Mouse (Mus musculus) stomach, embryonic 16.5 days (tissue): ENCODE measurements around the gene Apbb1. TPM values are rescaled to one million over a fixed set of nuclear protein-coding genes. Genes with fewer than 3 reads are reported as not detected.

Experiments
- ATAC-seq: fragments of 200-750 bp; cut with Nextera tagmentation; 2 replicates; pipeline ENCODE4 v1.8.0; 2017; ENCODE audit warnings: moderate number of reproducible peaks, moderate TSS enrichment; ENCODE audit not compliant: insufficient read depth, low FRiP score
- H3K27ac ChIP-seq: fragments of 300-500 bp; sonication (generic); 2 replicates; pipeline ENCODE4 v1.5.1; 2014; ENCODE audit warnings: low read length
- H3K27me3 ChIP-seq: fragments of 300-500 bp; sonication (generic); 2 replicates; pipeline ENCODE4 v1.6.1; 2014; ENCODE audit warnings: low read length, control low read depth, mixed read lengths; ENCODE audit not compliant: control insufficient read depth, insufficient read depth
- H3K36me3 ChIP-seq: fragments of 300-500 bp; sonication (generic); 2 replicates; pipeline ENCODE4 v1.6.1; 2014; ENCODE audit warnings: low read length; ENCODE audit not compliant: control insufficient read depth, insufficient read depth
- H3K4me1 ChIP-seq: fragments of 300-500 bp; sonication (generic); 2 replicates; pipeline ENCODE4 v1.6.1; 2014; ENCODE audit warnings: low read length, control low read depth, mixed read lengths; ENCODE audit not compliant: control insufficient read depth, insufficient read depth
- H3K4me2 ChIP-seq: fragments of 300-500 bp; sonication (generic); 2 replicates; pipeline ENCODE4 v1.6.1; 2014; ENCODE audit warnings: low read depth, low read length, mixed read lengths
- H3K4me3 ChIP-seq: fragments of 300-500 bp; sonication (generic); replicated peaks from 2 replicates; pipeline ENCODE4 v1.5.1; 2014; ENCODE audit warnings: mild to moderate bottlenecking, low read length
- H3K9ac ChIP-seq: fragments of 300-500 bp; sonication (generic); 2 replicates; pipeline ENCODE4 v1.6.1; 2014; ENCODE audit warnings: low read length
- H3K9me3 ChIP-seq: fragments of 300-500 bp; sonication (generic); replicated peaks from 2 replicates; pipeline ENCODE4 v1.6.1; 2016; ENCODE audit warnings: low read length, control low read depth; ENCODE audit not compliant: control insufficient read depth
- WGBS: fragments of 180-500 bp; shearing (Covaris S2); extraction: QIAGEN DNeasy Blood & Tissue Kit; methylation state at CpG from one replicate; pipeline ENCODE4 v1.1.7; 2014; 5-methylcytosine and 5-hydroxymethylcytosine counted together
- polyA plus RNA-seq: library from polyadenylated mRNA; unstranded; fragments of >200 nt; fragmentation: Nextera tagmentation; extraction: Ambion mirVana; gene quantifications from 2 replicates; pipeline ENCODE4 v1.2.1, GENCODE M21; 2015

Apbb1 gene
- polyA plus RNA-seq, 1 experiment from 2014 or later = 38.7 TPM

DNA sequence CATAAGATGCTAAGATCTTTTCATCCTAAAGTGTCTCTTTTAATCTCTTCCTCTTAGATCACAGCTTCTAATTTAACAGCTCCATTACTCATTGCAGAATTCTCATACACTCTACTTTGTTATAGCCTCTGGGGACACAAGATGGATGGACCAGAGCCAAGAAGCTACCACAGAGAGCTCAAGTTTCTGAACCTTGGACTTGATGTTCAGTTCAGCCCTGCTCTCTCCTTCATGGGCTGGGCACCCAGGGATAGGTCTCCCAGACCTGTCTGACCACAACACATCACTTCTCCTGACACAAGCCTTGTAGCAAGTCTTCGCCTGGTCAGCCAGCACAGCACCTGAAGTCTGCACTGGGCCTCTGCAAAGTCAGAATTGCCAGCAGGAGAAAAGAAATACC is 32.9 kb upstream of the Apbb1 start:
- H3K4me3 ChIP-seq = no peak overlapping the region
- H3K36me3 ChIP-seq = peaks cover 23% of the 10 kb centered on the region
- H3K4me1 ChIP-seq = no peaks in the 10 kb centered on the region
- H3K9ac ChIP-seq = no peak overlapping the region
- H3K9me3 ChIP-seq = no peaks in the 10 kb centered on the region
- 100% methylated on average over 1 of the region's 1 CpGs for WGBS
- no peak for ATAC-seq
- no peak overlapping the region for H3K27ac ChIP-seq
- no peaks in the 10 kb centered on the region for H3K27me3 ChIP-seq
- H3K4me2 ChIP-seq = no peak overlapping the region

DNA sequence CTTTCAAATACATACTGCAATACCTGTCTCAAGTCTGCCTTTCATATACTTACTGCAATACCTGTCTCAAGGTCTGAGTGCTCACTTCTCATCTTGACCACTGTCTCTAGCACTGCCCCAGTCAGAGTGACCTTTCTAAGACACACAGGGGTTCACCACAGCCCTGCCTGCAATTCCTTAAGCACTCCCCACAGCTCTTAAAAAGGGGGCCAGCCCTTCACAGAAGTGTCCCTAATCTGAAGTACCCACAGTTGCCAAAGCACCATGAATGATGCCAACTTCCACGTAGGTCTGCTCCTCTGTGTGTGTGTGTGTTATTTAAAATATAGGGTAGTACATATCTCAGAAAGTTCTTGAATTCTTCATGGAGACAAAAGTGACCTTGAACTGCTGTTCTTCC is 30.3 kb upstream of the Apbb1 start:
- WGBS = 91% methylated on average over 1 of the region's 1 CpGs
- no peak for ATAC-seq
- Histone ChIP-seq H3K9ac (no peak overlapping the region), H3K4me1 (no peaks in the 10 kb centered on the region), H3K27ac (no peak overlapping the region), H3K36me3 (peaks cover 17% of the 10 kb centered on the region; the same call in 1 of the 2 replicates), H3K4me2 (no peak overlapping the region), H3K9me3 (no peaks in the 10 kb centered on the region), H3K27me3 (no peaks in the 10 kb centered on the region), H3K4me3 (no peak overlapping the region)

DNA sequence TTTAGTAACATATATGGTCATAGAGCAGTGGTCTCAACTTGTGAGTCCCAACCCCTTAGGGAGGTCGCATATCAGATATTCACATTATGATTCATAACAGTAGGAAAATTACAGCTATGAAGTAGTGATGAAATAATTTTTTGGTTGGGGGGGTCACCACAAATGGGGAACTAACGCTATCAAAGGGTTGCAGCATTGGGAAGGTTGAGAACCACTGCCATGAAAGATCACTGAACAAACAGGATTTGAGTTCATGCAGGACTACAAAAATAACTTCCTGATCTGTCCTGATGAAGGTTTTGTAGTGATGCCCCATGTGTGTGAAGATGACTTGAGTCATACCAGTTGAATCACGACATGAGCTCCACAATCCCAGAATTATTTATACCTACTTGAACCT is 27.0 kb upstream of the Apbb1 start:
- Histone ChIP-seq H3K36me3 (peaks cover 13% of the 10 kb centered on the region; the same call in 1 of the 2 replicates), H3K9me3 (peaks cover 5% of the 10 kb centered on the region), H3K4me3 (no peak overlapping the region), H3K4me1 (no peaks in the 10 kb centered on the region), H3K27ac (no peak overlapping the region), H3K4me2 (no peak overlapping the region), H3K27me3 (no peaks in the 10 kb centered on the region), H3K9ac (no peak overlapping the region)
- 79% methylated on average over 3 of the region's 3 CpGs for WGBS
- no peak for ATAC-seq

DNA sequence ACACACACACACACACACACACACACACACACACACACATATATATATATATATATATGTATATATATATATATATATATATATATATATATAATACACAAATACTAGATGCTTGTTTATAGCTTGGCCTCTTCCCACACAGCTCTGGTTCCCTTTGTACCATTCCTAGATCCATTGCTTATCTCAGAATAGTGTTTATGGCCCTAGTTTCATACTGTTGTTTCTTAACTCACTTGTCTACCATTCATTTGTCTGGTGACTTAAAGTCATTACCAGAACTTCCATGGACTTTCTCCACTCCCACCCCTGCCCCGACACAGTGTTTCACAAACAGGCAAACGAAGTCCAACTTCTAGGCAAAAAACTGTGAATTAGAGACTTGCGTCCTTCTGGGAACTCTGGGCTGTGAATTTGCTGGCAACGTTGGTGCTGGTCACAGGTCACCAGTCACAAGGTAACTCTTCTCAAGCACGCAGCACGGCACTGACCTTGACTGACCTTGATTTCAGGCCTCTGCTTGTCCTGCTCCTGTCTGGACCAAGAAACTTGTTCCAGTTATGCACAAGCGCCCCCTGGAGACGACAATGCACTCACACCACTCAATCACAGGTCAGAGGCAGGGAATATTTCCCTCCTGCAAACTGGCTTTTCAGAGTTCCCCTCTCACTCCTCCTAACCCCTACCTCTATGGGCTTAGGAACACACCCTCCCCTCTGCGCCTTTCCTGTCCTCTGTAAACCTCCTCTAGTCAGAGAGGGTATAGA is 21.6 kb upstream of the Apbb1 start:
- Histone ChIP-seq H3K27ac (no peak overlapping the region), H3K36me3 (no peaks in the 10 kb centered on the region), H3K9me3 (peaks cover 5% of the 10 kb centered on the region), H3K9ac (no peak overlapping the region), H3K4me2 (no peak overlapping the region), H3K27me3 (no peaks in the 10 kb centered on the region), H3K4me1 (no peaks in the 10 kb centered on the region), H3K4me3 (no peak overlapping the region)
- WGBS = 33% methylated on average over 9 of the region's 9 CpGs
- ATAC-seq = peak; percentile 68

DNA sequence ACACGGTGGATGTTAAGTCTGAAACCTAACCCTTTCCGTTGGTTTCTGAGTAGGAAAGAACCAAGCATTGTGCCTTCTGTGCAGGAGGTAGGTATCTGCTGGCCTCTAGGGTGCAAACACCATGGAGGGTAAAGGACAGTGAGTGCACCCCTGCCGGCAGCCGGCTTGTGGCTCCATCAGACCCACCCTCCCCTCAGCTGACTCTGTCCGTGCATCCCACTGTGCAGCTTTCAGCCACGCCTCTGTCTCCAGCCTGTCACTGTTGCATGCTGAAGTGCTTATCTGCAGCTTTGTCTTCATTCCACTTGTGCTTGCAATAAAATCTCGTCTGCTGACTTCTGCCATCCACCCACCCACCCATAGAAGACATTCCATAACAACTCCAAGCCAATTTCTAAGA is 8.6 kb upstream of the Apbb1 start:
- H3K9ac ChIP-seq = no peak overlapping the region
- H3K9me3 ChIP-seq = no peaks in the 10 kb centered on the region
- ATAC-seq = no peak
- WGBS = 42% methylated on average over 7 of the region's 7 CpGs
- H3K27me3 ChIP-seq = no peaks in the 10 kb centered on the region
- H3K36me3 ChIP-seq = no peaks in the 10 kb centered on the region
- no peaks in the 10 kb centered on the region for H3K4me1 ChIP-seq
- H3K27ac ChIP-seq = no peak overlapping the region
- no peak overlapping the region for H3K4me3 ChIP-seq
- no peak overlapping the region for H3K4me2 ChIP-seq

DNA sequence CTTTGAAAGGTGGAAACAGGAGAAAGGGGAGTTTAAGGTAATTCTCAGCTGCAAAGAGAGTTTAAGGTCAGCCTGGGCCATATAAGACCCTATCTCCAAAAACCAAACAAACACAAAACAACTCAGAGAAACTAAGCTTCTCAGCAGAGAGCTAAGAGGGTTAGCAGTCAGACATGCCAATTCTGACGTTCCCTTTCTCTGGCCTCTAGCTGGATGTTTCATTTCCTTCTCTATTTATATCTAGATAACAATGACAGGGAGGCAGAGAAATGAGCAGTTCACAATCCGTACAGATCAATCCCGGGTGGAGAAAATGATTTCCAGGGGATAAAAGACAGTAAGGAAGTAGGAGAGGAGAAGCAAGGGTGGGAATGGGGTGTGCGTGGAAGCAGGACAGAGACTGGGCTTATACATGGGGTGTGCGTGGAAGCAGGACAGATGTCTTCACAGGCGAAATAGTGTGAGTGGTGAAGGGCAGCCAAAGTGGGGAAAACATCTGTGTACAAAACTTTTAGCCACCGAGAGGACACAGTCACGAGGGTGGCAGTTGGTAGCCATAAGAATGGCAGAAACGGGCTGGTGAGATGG is 7.0 kb upstream of the Apbb1 start:
- Histone ChIP-seq H3K9ac (no peak overlapping the region), H3K27me3 (no peaks in the 10 kb centered on the region), H3K4me2 (no peak overlapping the region), H3K4me1 (no peaks in the 10 kb centered on the region), H3K9me3 (no peaks in the 10 kb centered on the region), H3K27ac (no peak overlapping the region), H3K4me3 (no peak overlapping the region), H3K36me3 (no peaks in the 10 kb centered on the region)
- WGBS = 54% methylated on average over 9 of the region's 9 CpGs
- no peak for ATAC-seq

DNA sequence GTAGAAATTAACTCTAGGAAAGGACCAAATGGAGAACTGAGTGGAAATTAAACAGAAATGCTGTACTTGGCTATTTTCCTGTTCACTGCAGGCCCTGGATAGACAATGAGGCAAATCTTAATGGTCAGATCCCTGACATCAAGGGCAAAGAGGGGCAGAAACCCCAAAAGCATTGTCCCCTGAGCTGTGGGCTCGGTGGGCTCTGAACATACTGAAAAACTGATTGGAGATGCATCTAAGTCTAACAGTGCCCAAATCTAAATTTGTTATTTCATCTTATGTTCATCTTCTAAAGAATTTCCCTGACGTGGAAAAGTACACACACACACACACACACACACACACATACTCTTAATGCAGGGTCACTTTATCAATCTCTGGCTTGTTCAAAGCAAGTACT is 506 bp upstream of the Apbb1 start:
- H3K36me3 ChIP-seq = no peaks in the 10 kb centered on the region

DNA sequence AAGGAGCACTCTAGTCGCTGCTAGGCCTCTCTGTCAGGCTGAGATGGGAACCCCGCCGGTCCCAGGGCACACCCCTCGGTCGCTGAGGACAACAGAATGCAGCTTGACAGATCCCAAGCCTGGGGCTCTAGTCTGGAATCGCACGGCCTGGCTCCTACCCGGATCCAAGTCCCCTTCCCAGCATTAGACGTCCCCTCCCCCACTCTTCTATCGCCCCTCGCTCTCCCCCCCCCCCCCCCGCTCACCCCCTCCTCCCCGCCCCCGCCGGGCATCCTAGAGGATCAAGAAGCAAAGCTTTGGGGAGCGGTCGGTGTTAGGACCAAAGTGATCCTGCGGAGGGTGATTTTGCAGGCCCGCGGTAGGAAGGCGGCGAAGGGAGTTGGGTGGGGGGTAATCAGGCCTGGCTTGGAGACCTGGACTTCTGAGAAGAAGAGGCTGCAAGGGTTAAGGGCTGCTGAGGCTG is 795 bp downstream of the Apbb1 start:
- no peaks in the 10 kb centered on the region for H3K36me3 ChIP-seq
- no peaks in the 10 kb centered on the region for H3K9me3 ChIP-seq
- no peaks in the 10 kb centered on the region for H3K27me3 ChIP-seq
- H3K9ac ChIP-seq = peak overlapping the region; percentile 79
- H3K4me2 ChIP-seq = peak overlapping the region; percentile 82
- peak overlapping the region; percentile 75 for H3K4me3 ChIP-seq
- H3K27ac ChIP-seq = peak overlapping the region; percentile 63
- no peak; the same call in 1 of the 2 replicates for ATAC-seq
- 1% methylated on average over 18 of the region's 22 CpGs for WGBS
- H3K4me1 ChIP-seq = peaks cover 14% of the 10 kb centered on the region

More for the DNA sequence above, 506 bp upstream of the Apbb1 start:
- H3K27me3 ChIP-seq = no peaks in the 10 kb centered on the region
- WGBS = 73% methylated on average over 2 of the region's 2 CpGs
- no peaks in the 10 kb centered on the region for H3K9me3 ChIP-seq
- peak overlapping the region; percentile 79; the same call in 1 of the 2 replicates for H3K9ac ChIP-seq
- H3K4me3 ChIP-seq = peak overlapping the region; percentile 75
- H3K27ac ChIP-seq = no peak overlapping the region
- ATAC-seq = no peak
- H3K4me2 ChIP-seq = peak overlapping the region; percentile 82; the same call in 1 of the 2 replicates
- peaks cover 14% of the 10 kb centered on the region for H3K4me1 ChIP-seq

DNA sequence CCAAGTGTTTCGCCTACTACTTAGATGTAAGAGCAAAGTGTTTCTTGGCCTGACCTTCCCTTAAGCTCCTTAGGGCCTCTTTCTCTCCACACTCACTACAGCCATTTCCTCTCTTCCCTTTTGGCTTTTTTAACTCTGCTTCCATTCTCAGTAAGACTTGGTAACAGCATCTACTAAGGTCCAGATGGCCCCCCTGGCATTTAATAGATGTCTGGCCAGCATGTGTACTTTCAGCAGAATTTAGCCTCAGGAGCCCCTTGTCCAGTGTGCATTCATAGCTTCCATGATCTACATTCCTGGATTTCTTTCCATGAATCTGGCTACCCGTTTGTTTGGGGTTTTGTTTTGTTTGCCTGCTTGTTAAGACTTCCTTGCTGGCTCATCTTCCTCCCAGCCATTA is 3.0 kb downstream of the Apbb1 start:
- no peak overlapping the region for H3K4me2 ChIP-seq
- WGBS = 81% methylated on average over 2 of the region's 2 CpGs
- no peaks in the 10 kb centered on the region for H3K36me3 ChIP-seq
- no peak overlapping the region for H3K27ac ChIP-seq
- ATAC-seq = no peak
- no peaks in the 10 kb centered on the region for H3K9me3 ChIP-seq
- no peak overlapping the region for H3K9ac ChIP-seq
- peaks cover 14% of the 10 kb centered on the region for H3K4me1 ChIP-seq
- H3K27me3 ChIP-seq = no peaks in the 10 kb centered on the region
- H3K4me3 ChIP-seq = no peak overlapping the region
